Mouse (Mus musculus): ENCODE results near the gene Oas1d. TPM values are rescaled to one million over a fixed set of nuclear protein-coding genes. Genes with fewer than 3 reads are reported as not detected.
"Not testable (repeated sequence)": the region's sequence is repeated elsewhere in the genome, so short reads cannot be mapped to it uniquely, and the experiment has no call there.

Gene Oas1d
- polyA plus RNA-seq (2015; fragmentation: Nextera tagmentation; extraction: Ambion mirVana): not detected in 2 replicates

DNA sequence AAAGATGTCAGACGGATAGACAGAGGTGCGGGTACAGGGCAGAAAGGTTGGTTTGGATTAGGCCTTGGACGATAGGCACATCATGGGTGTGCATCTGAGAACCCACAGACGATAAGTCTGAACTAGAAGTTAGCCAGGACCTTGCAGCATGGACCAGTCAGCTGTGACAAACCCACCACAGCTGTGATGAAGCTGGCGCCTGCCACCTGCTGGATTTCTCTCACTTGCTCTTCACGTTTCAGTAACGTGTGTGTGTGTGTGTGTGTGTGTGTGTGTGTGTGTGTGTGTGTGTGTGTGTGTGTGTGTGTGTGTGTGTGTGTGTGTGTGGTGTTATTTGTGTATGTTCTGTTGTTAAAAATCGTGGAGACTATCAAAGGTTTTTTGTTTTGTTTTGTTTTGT lies at the start of gene Oas1d:
Gene Oas1d (plus strand): TSS at position 333 of the 400 bp plus-strand sequence.
- not testable (repeated sequence) for H3K9me3 ChIP-seq (replicated peaks); H3K9ac ChIP-seq; ATAC-seq (replicated peaks; ENCODE audit: insufficient number of reproducible peaks, insufficient read depth, low FRiP score, low read depth); H3K36me3 ChIP-seq; H3K27me3 ChIP-seq; H3K4me1 ChIP-seq (replicated peaks); H3K4me2 ChIP-seq; H3K27ac ChIP-seq; H3K4me3 ChIP-seq
- 52% methylated on average over 8 of the region's 8 CpGs for WGBS

DNA sequence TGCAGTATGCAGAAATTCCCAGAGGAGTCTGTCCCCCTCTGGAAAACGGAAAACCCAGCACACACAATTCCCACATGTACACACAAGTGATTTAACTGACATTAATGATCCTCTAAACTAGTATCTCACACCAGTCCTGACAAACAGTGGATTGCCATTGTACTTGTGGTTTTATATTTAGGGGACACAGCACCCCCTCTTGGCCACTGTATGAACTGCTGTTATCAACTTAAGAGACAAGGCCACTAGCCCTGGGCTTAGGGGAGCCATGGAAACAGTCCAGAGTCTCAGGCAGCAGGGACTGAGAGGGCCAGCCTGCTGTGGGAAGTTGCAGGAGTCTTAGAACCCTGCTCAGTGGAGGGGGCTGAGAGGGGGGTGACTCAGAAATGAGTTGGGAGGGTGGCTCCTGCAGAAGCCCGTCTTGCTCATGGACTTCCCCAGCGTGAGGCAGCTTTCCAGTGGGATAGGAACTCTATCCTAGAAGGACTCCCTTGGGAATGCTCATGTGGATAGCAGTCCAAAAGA lies 48.9 kb upstream of the Oas1d start:
- H3K4me3 ChIP-seq: no peak overlapping the region
- 50% methylated on average over 3 of the region's 3 CpGs for WGBS
- no peak for ATAC-seq (replicated peaks; ENCODE audit: insufficient number of reproducible peaks, insufficient read depth, low FRiP score, low read depth)

GRCm38 (mm10) chr5:120869436-120870015 lies 44.8 kb upstream of the Oas1d start:
- no peaks in the 10 kb centered on the region; the same call in 1 of the 2 replicates for H3K27me3 ChIP-seq

More for the DNA sequence above, 48.9 kb upstream of the Oas1d start:
- H3K4me1 ChIP-seq (replicated peaks): no peaks in the 10 kb centered on the region
- H3K36me3 ChIP-seq: no peaks in the 10 kb centered on the region
- H3K9me3 ChIP-seq (replicated peaks): no peaks in the 10 kb centered on the region
- no peaks in the 10 kb centered on the region; the same call in 1 of the 2 replicates for H3K27me3 ChIP-seq
- no peak overlapping the region for H3K9ac ChIP-seq
- no peak overlapping the region for H3K4me2 ChIP-seq
- no peak overlapping the region for H3K27ac ChIP-seq

DNA sequence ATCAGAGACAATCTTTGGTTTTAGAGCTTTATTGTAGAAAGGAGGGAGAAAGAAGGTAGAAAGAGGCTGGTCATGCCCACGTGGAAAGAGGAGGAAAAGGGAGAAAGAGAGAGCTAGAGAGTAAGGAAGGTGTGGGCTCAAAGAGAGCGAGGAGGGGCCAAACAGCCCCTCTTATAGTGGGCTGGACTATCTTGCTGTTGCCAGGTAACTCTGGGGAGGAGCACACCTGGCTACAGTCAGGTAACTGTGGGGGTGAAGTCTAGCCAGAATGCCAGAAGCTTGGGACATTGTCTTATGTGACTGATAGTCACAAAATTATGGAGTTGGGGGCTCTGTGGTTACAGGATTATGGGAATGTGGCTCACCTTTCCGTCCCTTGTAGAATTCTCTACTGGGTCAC lies 44.3 kb upstream of the Oas1d start:
- no peak for ATAC-seq (replicated peaks; ENCODE audit: insufficient number of reproducible peaks, insufficient read depth, low FRiP score, low read depth)
- no peak overlapping the region for H3K4me3 ChIP-seq
- no peak overlapping the region for H3K9ac ChIP-seq
- no peak overlapping the region for H3K4me2 ChIP-seq
- H3K36me3 ChIP-seq: no peaks in the 10 kb centered on the region
- H3K27ac ChIP-seq: no peak overlapping the region
- WGBS: 48% methylated on average over 3 of the region's 3 CpGs
- no peaks in the 10 kb centered on the region; the same call in 1 of the 2 replicates for H3K27me3 ChIP-seq
- no peaks in the 10 kb centered on the region for H3K9me3 ChIP-seq (replicated peaks)
- H3K4me1 ChIP-seq (replicated peaks): no peaks in the 10 kb centered on the region

More at GRCm38 (mm10) chr5:120869436-120870015, 44.8 kb upstream of the Oas1d start:
- no peak overlapping the region for H3K4me3 ChIP-seq
- no peaks in the 10 kb centered on the region for H3K9me3 ChIP-seq (replicated peaks)
- no peak overlapping the region for H3K27ac ChIP-seq
- H3K4me1 ChIP-seq (replicated peaks): no peaks in the 10 kb centered on the region
- no peak overlapping the region for H3K4me2 ChIP-seq
- 70% methylated on average over 7 of the region's 7 CpGs for WGBS
- ATAC-seq (replicated peaks; ENCODE audit: insufficient number of reproducible peaks, insufficient read depth, low FRiP score, low read depth): no peak
- H3K36me3 ChIP-seq: no peaks in the 10 kb centered on the region
- no peak overlapping the region for H3K9ac ChIP-seq

DNA sequence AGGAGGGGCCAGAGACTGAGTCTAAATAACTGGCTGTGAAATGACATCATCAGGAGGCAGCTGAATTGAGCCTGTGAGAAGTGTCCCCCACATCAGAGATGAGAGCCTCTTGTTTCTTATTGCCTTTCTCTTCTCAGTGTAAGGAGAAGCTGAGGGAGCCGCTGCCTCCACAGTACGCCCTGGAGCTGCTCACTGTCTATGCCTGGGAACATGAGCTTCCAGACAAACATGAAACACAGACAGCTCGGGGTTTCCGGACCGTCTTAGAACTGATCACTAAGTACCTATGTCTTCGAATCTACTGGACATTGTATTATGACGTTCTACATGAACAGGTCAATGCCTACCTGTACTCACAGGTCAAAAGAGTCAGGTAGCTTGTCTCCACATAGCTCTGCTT lies 43.6 kb upstream of the Oas1d start:
- H3K27me3 ChIP-seq: no peaks in the 10 kb centered on the region; the same call in 1 of the 2 replicates
- no peak overlapping the region for H3K4me3 ChIP-seq
- H3K9me3 ChIP-seq (replicated peaks): no peaks in the 10 kb centered on the region
- WGBS: 66% methylated on average over 7 of the region's 7 CpGs
- ATAC-seq (replicated peaks; ENCODE audit: insufficient number of reproducible peaks, insufficient read depth, low FRiP score, low read depth): no peak
- H3K36me3 ChIP-seq: no peaks in the 10 kb centered on the region
- no peak overlapping the region for H3K27ac ChIP-seq
- H3K9ac ChIP-seq: no peak overlapping the region
- H3K4me1 ChIP-seq (replicated peaks): no peaks in the 10 kb centered on the region
- no peak overlapping the region for H3K4me2 ChIP-seq

DNA sequence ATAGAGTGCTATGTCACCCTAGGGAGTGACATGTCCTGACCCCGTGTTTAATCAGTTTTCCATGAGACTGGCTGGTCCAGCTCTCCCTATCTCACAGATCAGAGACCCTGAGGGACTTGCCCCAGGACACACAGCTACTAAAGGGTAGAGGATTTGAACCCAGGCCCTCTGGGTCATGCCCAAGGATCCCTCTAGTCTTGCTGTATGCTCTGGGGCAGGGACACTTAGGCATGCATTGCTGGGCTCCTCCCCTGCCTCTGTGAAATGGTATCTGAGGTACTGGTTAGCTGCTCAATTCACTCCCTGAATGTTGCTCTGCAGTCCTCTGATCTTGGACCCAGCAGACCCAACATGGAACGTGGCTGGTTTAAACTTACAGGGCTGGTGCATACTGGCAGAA lies 42.9 kb upstream of the Oas1d start:
- Histone ChIP-seq H3K27ac (no peak overlapping the region), H3K4me2 (no peak overlapping the region), H3K36me3 (no peaks in the 10 kb centered on the region), H3K4me3 (no peak overlapping the region), H3K4me1 (replicated peaks) (no peaks in the 10 kb centered on the region), H3K9ac (no peak overlapping the region), H3K27me3 (no peaks in the 10 kb centered on the region; the same call in 1 of the 2 replicates), H3K9me3 (replicated peaks) (no peaks in the 10 kb centered on the region)
- ATAC-seq (replicated peaks; ENCODE audit: insufficient number of reproducible peaks, insufficient read depth, low FRiP score, low read depth): no peak
- WGBS: 47% methylated on average over 2 of the region's 2 CpGs

GRCm38 (mm10) chr5:120876839-120877238 lies 37.5 kb upstream of the Oas1d start:
- H3K4me3 ChIP-seq; H3K4me2 ChIP-seq; H3K4me1 ChIP-seq (replicated peaks); H3K9ac ChIP-seq; H3K9me3 ChIP-seq (replicated peaks); ATAC-seq (replicated peaks; ENCODE audit: insufficient number of reproducible peaks, insufficient read depth, low FRiP score, low read depth); H3K36me3 ChIP-seq; H3K27me3 ChIP-seq; H3K27ac ChIP-seq: not testable (repeated sequence)
- 52% methylated on average over 2 of the region's 3 CpGs for WGBS

- ATAC-seq (replicated peaks; ENCODE audit: insufficient number of reproducible peaks, insufficient read depth, low FRiP score, low read depth); H3K4me3 ChIP-seq; H3K4me2 ChIP-seq; H3K4me1 ChIP-seq (replicated peaks); H3K27ac ChIP-seq; H3K9ac ChIP-seq; H3K36me3 ChIP-seq; H3K9me3 ChIP-seq (replicated peaks); H3K27me3 ChIP-seq: not testable (repeated sequence)
- 71% methylated on average over 2 of the region's 2 CpGs for WGBS
Measured at GRCm38 (mm10) chr5:120877407-120877806, 36.9 kb upstream of the Oas1d start.

- H3K36me3 ChIP-seq; H3K9ac ChIP-seq; H3K9me3 ChIP-seq (replicated peaks); H3K27me3 ChIP-seq; H3K4me2 ChIP-seq; ATAC-seq (replicated peaks; ENCODE audit: insufficient number of reproducible peaks, insufficient read depth, low FRiP score, low read depth); H3K4me3 ChIP-seq; H3K27ac ChIP-seq; H3K4me1 ChIP-seq (replicated peaks): not testable (repeated sequence)
- 52% methylated on average over 2 of the region's 2 CpGs for WGBS
Measured at GRCm38 (mm10) chr5:120878803-120879202, 35.5 kb upstream of the Oas1d start.

DNA sequence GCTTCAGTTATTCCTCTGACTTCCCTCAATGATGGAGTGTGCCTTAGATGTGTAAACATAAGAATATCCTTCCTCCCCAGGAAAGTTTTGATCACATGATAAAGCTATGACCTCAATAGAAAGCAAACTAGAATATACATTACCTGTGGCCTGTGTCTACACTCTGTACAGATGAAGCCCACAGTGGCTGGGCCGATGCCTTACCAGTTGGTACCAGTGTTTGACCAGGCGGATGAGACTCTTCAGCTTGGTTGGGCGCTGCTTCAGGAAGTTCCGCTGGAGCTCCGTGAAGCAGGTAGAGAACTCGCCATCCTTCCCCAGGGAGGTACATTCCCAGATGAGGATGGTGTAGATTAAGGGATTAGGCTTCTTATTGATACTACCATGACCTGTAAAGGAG lies 32.7 kb upstream of the Oas1d start:
- not testable (repeated sequence) for ATAC-seq (replicated peaks; ENCODE audit: insufficient number of reproducible peaks, insufficient read depth, low FRiP score, low read depth); H3K4me1 ChIP-seq (replicated peaks)
- WGBS: 84% methylated on average over 6 of the region's 6 CpGs

GRCm38 (mm10) chr5:120887413-120887812 lies 26.9 kb upstream of the Oas1d start, which contains the start of gene Oas1g:
TSS of gene Oas1g (minus strand) at chr5:120887613.
- H3K36me3 ChIP-seq; H3K9ac ChIP-seq; H3K27ac ChIP-seq; H3K4me3 ChIP-seq; ATAC-seq (replicated peaks; ENCODE audit: insufficient number of reproducible peaks, insufficient read depth, low FRiP score, low read depth); H3K4me2 ChIP-seq; H3K4me1 ChIP-seq (replicated peaks); H3K27me3 ChIP-seq; H3K9me3 ChIP-seq (replicated peaks): not testable (repeated sequence)
- WGBS: 5% methylated on average over 6 of the region's 9 CpGs

More for the DNA sequence above, 32.7 kb upstream of the Oas1d start:
- not testable (repeated sequence) for H3K27ac ChIP-seq; H3K36me3 ChIP-seq; H3K4me2 ChIP-seq; H3K27me3 ChIP-seq; H3K4me3 ChIP-seq; H3K9ac ChIP-seq; H3K9me3 ChIP-seq (replicated peaks)

- H3K27ac ChIP-seq: no peak overlapping the region
- no peaks in the 10 kb centered on the region for H3K9me3 ChIP-seq (replicated peaks)
- H3K4me1 ChIP-seq (replicated peaks): no peaks in the 10 kb centered on the region
- 38% methylated on average over 6 of the region's 6 CpGs for WGBS
- 0 out of 2 replicates have a peak, but pooled peaks cover 5% of the 10 kb centered on the region for H3K27me3 ChIP-seq
- H3K9ac ChIP-seq: no peak overlapping the region
- H3K36me3 ChIP-seq: no peaks in the 10 kb centered on the region
- no peak for ATAC-seq (replicated peaks; ENCODE audit: insufficient number of reproducible peaks, insufficient read depth, low FRiP score, low read depth)
- no peak overlapping the region for H3K4me2 ChIP-seq
- no peak overlapping the region for H3K4me3 ChIP-seq
Measured at GRCm38 (mm10) chr5:120887831-120888230, 26.5 kb upstream of the Oas1d start.
